8 mouse cellular contexts compared by ENCODE assay signal in the genomic region with DNA sequence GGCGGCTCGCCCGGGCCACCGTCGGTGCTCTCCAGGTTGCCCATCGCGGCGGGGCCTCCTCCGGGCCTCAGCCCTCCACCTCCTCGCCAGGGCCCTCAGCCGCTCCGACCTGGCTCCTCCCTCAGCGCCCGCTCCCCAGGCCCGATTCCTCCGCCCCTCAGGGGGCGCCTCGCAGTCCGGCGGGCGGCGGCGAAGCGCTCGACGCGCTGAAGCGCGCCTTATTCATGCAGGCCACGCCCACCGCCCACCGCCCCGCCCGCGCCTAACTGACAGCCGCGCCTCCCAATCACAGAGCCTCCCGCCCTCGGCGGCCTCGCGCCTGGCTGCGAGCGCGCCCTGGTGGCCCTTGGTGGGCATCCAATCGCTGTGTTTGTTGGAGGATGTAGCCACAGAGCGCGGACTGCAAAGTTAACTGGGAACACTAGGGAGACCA. TPM values are rescaled to one million over a fixed set of nuclear protein-coding genes. Genes with fewer than 3 reads are reported as not detected.
DNase-seq lines count a peak whose midpoint lies in the region; ATAC-seq and TF ChIP-seq lines count a peak whose summit lies in the region.

Fmnl3 (minus strand) TSS at position 224 of the 433 bp plus-strand sequence.

- no peaks in the 10 kb centered on the region; the same call in 1 of the 2 replicates for H3K27me3 ChIP-seq in ES-Bruce4 (ENCODE audit: control insufficient read depth, insufficient read depth, low read length, poor library complexity, severe bottlenecking)
- 0 out of 2 replicates have a peak, but pooled peaks cover 3% of the 10 kb centered on the region for H3K27me3 ChIP-seq in forebrain, embryonic 15.5 days
- peaks cover 10% of the 10 kb centered on the region; the same call in 1 of the 2 replicates for H3K27me3 ChIP-seq in liver, postnatal 0 days (ENCODE audit: insufficient read depth, low read length)
- peaks cover 8% of the 10 kb centered on the region for H3K27me3 ChIP-seq in neural tube, embryonic 13.5 days

- TF ChIP-seq EP300 in ES-Bruce4 (IDR thresholded peaks at IDR 0.05; ENCODE audit: insufficient read depth, low read depth, low read length): no peak
- TF ChIP-seq EP300 in liver, postnatal 0 days (IDR thresholded peaks at IDR 0.05; ENCODE audit: low read depth): no peak

- H3K4me2 ChIP-seq in forebrain, embryonic 15.5 days (replicated peaks): peak within 1 kb of the TSS; percentile 57
- peak within 1 kb of the TSS; percentile 97 for H3K4me2 ChIP-seq in liver, postnatal 0 days (ENCODE audit: low read depth, low read length)
- peak within 1 kb of the TSS; percentile 69 for H3K4me2 ChIP-seq in neural tube, embryonic 13.5 days

- intact Hi-C loops in heart, postnatal 14 days (cut with DNase I): loop anchor here (1.0 kb wide), 1 partner anchor 55 kb away; no protein-coding TSS in a partner anchor

- no peaks in the 10 kb centered on the region for H3K9me3 ChIP-seq in ES-Bruce4 (replicated peaks; ENCODE audit: control insufficient read depth, insufficient read depth, low read length, poor library complexity, severe bottlenecking)
- no peaks in the 10 kb centered on the region for H3K9me3 ChIP-seq in forebrain, embryonic 15.5 days
- H3K9me3 ChIP-seq in liver, postnatal 0 days (ENCODE audit: low read length): no peaks in the 10 kb centered on the region
- no peaks in the 10 kb centered on the region for H3K9me3 ChIP-seq in neural tube, embryonic 13.5 days

- DNase-seq in cerebellum, adult 11-12 months: peak; percentile 91
- DNase-seq in heart, postnatal 14 days: peak; percentile 99 to 100
- peak; percentile 96 for DNase-seq in layer of hippocampus, adult 11-12 months (ENCODE audit: low spot score)
- DNase-seq in liver, postnatal 0 days: peak; percentile 96
- DNase-seq in telencephalon, adult 2 months (ENCODE audit: low read depth, low spot score): peak; percentile 62

- peak; percentile 72 for TF ChIP-seq CTCF in ES-Bruce4 (IDR thresholded peaks at IDR 0.05; ENCODE audit: low read depth, low read length)
- peak; percentile 95 for TF ChIP-seq CTCF in liver, postnatal 0 days (IDR thresholded peaks at IDR 0.05; ENCODE audit: low read depth)

- H3K4me3 ChIP-seq in ES-Bruce4 (ENCODE audit: low read depth, low read length): peak within 1 kb of the TSS; percentile 95
- peak within 1 kb of the TSS; percentile 76 for H3K4me3 ChIP-seq in forebrain, embryonic 15.5 days
- peak within 1 kb of the TSS; percentile 77 for H3K4me3 ChIP-seq in liver, postnatal 0 days (ENCODE audit: low read depth, low read length)
- H3K4me3 ChIP-seq in neural tube, embryonic 13.5 days: peak within 1 kb of the TSS; percentile 81

- peak; percentile 97 for ATAC-seq in forebrain, embryonic 15.5 days (replicated peaks)
- ATAC-seq in liver, postnatal 0 days: peak; percentile 95
- ATAC-seq in neural tube, embryonic 13.5 days (ENCODE audit: low read depth): peak; percentile 99

- TF ChIP-seq POLR2A in ES-Bruce4 (IDR thresholded peaks at IDR 0.05; ENCODE audit: insufficient read depth, low read length): peak; percentile 9

- H3K36me3 ChIP-seq in ES-Bruce4 (ENCODE audit: control insufficient read depth, insufficient read depth, low read length, poor library complexity, severe bottlenecking): no peaks in the 10 kb centered on the region
- no peaks in the 10 kb centered on the region for H3K36me3 ChIP-seq in forebrain, embryonic 15.5 days
- no peaks in the 10 kb centered on the region for H3K36me3 ChIP-seq in liver, postnatal 0 days (replicated peaks; ENCODE audit: insufficient read depth, low read length)
- no peaks in the 10 kb centered on the region for H3K36me3 ChIP-seq in neural tube, embryonic 13.5 days

- H3K4me1 ChIP-seq in ES-Bruce4 (ENCODE audit: control insufficient read depth, insufficient read depth, low read length): no peaks in the 10 kb centered on the region
- peaks cover 15% of the 10 kb centered on the region for H3K4me1 ChIP-seq in forebrain, embryonic 15.5 days
- peaks cover 15% of the 10 kb centered on the region for H3K4me1 ChIP-seq in liver, postnatal 0 days (ENCODE audit: insufficient read depth)
- peaks cover 20% of the 10 kb centered on the region for H3K4me1 ChIP-seq in neural tube, embryonic 13.5 days (replicated peaks)

- H3K9ac ChIP-seq in ES-Bruce4 (ENCODE audit: low read depth, poor library complexity, severe bottlenecking): peak within 1 kb of the TSS; percentile 93
- H3K9ac ChIP-seq in forebrain, embryonic 15.5 days (replicated peaks): peak within 1 kb of the TSS; percentile 77
- peak within 1 kb of the TSS; percentile 83 for H3K9ac ChIP-seq in liver, postnatal 0 days (replicated peaks)
- H3K9ac ChIP-seq in neural tube, embryonic 13.5 days: peak within 1 kb of the TSS; percentile 90

- under 1% methylated on average over 46 of the region's 48 CpGs for WGBS in forebrain, embryonic 15.5 days
- WGBS in liver, postnatal 0 days (ENCODE audit: insufficient replicate concordance): 5% methylated on average over 35 of the region's 48 CpGs
- WGBS in neural tube, embryonic 13.5 days: 1% methylated on average over 39 of the region's 48 CpGs

- 0 out of 2 replicates have a peak within 1 kb of the TSS, but pooled peaks have one; percentile 32 for H3K27ac ChIP-seq in ES-Bruce4 (ENCODE audit: insufficient read depth, low read length)
- H3K27ac ChIP-seq in forebrain, embryonic 15.5 days (replicated peaks): peak within 1 kb of the TSS; percentile 82
- H3K27ac ChIP-seq in liver, postnatal 0 days (ENCODE audit: low read depth): peak within 1 kb of the TSS; percentile 76
- H3K27ac ChIP-seq in neural tube, embryonic 13.5 days (replicated peaks): peak within 1 kb of the TSS; percentile 88

RNA-seq across cellular contexts. Expression of gene Fmnl3, which starts in this region (rescaled TPM):
- polyA plus RNA-seq in ES-Bruce4 (2011; ENCODE audit: insufficient read depth, insufficient read length, low read depth, missing spikeins): 10.1 and 10.2 TPM in 2 replicates
- polyA plus RNA-seq in forebrain, embryonic 15.5 days (2015; fragmentation: Nextera tagmentation; extraction: Ambion mirVana): 9.9 and 10.2 TPM in 2 replicates
- total RNA-seq in heart, postnatal 14 days (2021): 10 to 100 TPM; 29.4 to 29.7 TPM
- 2.2 and 2.4 TPM in 2 replicates for polyA plus RNA-seq in liver, postnatal 0 days (2015; fragmentation: Nextera tagmentation; extraction: Ambion mirVana)
- 9.3 and 11.7 TPM in 2 replicates for polyA plus RNA-seq in neural tube, embryonic 13.5 days (2015; fragmentation: Nextera tagmentation; extraction: Ambion mirVana)

Comparison
In these comparisons a context has a peak if more than half of its experiments do, and no peak if none do; other contexts are left out.
1. Peak in every context shown above with its lines: DNase-seq, ATAC-seq, H3K4me3 ChIP-seq and H3K27ac ChIP-seq.
2. H3K27ac ChIP-seq: peak in every context shown above with its lines; median percentile 88 in neural tube, embryonic 13.5 days; 82 in forebrain, embryonic 15.5 days; 76 in liver, postnatal 0 days; 32 in ES-Bruce4.